Comparison of ENCODE assay signal across 23 mouse cellular contexts in genomic region chr5:62677390-62677789, GRCm38 (mm10).
DNase-seq lines count a peak whose midpoint lies in the region; ATAC-seq and TF ChIP-seq lines count a peak whose summit lies in the region.
"Had no signal": no experiment of that assay in that cellular context is flagged by ENCODE, and none has a peak within 500 bp of the region (broad histone marks: within the 10 kb centered on the region; RNA-seq: fewer than 3 reads in every experiment).

No protein-coding gene starts in this region.

- ATAC-seq in lung, postnatal 0 days = no peak
- peak; percentile 74 for ATAC-seq in common myeloid progenitor, adult 5-6 weeks (replicated peaks; ENCODE audit: low read depth, poor library complexity, severe bottlenecking)
- peak; percentile 100 for ATAC-seq in megakaryocyte progenitor cell, adult 5-6 weeks (replicated peaks; ENCODE audit: poor library complexity)
- ATAC-seq: CD4-positive, CD25-positive, alpha-beta regulatory T cell, adult 4 months; forebrain, embryonic 16.5 days; hindbrain, embryonic 16.5 days; inflammation-experienced regulatory T-cells, adult 6 months; intestine, postnatal 0 days had no signal

- no peaks in the 10 kb centered on the region for H3K9me3 ChIP-seq in lung, postnatal 0 days (ENCODE audit: low read length)
- H3K9me3 ChIP-seq: embryonic facial prominence, embryonic 12.5 days; forebrain, embryonic 12.5 days; heart, embryonic 12.5 days; hindbrain, embryonic 12.5 days had no signal

- no peaks in the 10 kb centered on the region for H3K36me3 ChIP-seq in lung, postnatal 0 days (ENCODE audit: insufficient read depth, low read length)
- H3K36me3 ChIP-seq: embryonic facial prominence, embryonic 12.5 days; forebrain, embryonic 12.5 days; G1E; heart, embryonic 12.5 days; hindbrain, embryonic 12.5 days had no signal

- no peak for TF ChIP-seq CTCF in lung, postnatal 0 days (IDR thresholded peaks at IDR 0.05)

- H3K9ac ChIP-seq in lung, postnatal 0 days (replicated peaks; ENCODE audit: low read depth) = no peak overlapping the region
- H3K9ac ChIP-seq: embryonic facial prominence, embryonic 12.5 days; forebrain, embryonic 12.5 days; heart, embryonic 12.5 days; hindbrain, embryonic 12.5 days had no signal

- 81% methylated on average over 7 of the region's 7 CpGs for WGBS in lung, postnatal 0 days

- H3K4me1 ChIP-seq in lung, postnatal 0 days (ENCODE audit: insufficient read depth, low read depth, low read length) = no peaks in the 10 kb centered on the region
- H3K4me1 ChIP-seq: embryonic facial prominence, embryonic 12.5 days had no signal

- H3K27ac ChIP-seq in lung, postnatal 0 days (ENCODE audit: low read length) = no peak overlapping the region
- H3K27ac ChIP-seq: embryonic facial prominence, embryonic 12.5 days; forebrain, embryonic 12.5 days; hindbrain, embryonic 12.5 days had no signal

- no peak for TF ChIP-seq EP300 in lung, postnatal 0 days (IDR thresholded peaks at IDR 0.05)

- DNase-seq in lung, postnatal 0 days (ENCODE audit: low spot score) = peak; percentile 16
- no peak for DNase-seq in lung, postnatal 36 days
- no peak for DNase-seq in c-Kit-positive CD71-positive TER-119-positive erythroid progenitor cells, embryonic 14.5 days (ENCODE audit: low spot score)
- no peak for DNase-seq in adrenal gland, postnatal 10 days
- no peak for DNase-seq in heart, adult 18-20 months
- DNase-seq: adrenal gland, adult 8-10 months; B cell, adult 2 months; cerebellum, adult 2 months; cerebellum, postnatal 14 days; gastrocnemius, postnatal 36 days; heart, postnatal 36 days had no signal

- H3K4me3 ChIP-seq in lung, postnatal 0 days (ENCODE audit: low read depth, low read length) = no peak overlapping the region
- H3K4me3 ChIP-seq: embryonic facial prominence, embryonic 12.5 days; forebrain, embryonic 12.5 days; heart, embryonic 12.5 days; hindbrain, embryonic 12.5 days had no signal

- H3K4me2 ChIP-seq in lung, postnatal 0 days (replicated peaks; ENCODE audit: low read depth, low read length) = no peak overlapping the region
- H3K4me2 ChIP-seq: embryonic facial prominence, embryonic 12.5 days; forebrain, embryonic 12.5 days; heart, embryonic 12.5 days; hindbrain, embryonic 12.5 days had no signal

- no peaks in the 10 kb centered on the region for H3K27me3 ChIP-seq in lung, postnatal 0 days (replicated peaks; ENCODE audit: insufficient read depth, low read length)
- H3K27me3 ChIP-seq: embryonic facial prominence, embryonic 12.5 days; forebrain, embryonic 12.5 days; heart, embryonic 12.5 days; hindbrain, embryonic 12.5 days had no signal
